ENCODE assay signal across 8 mouse cellular contexts in genomic region chr2:44556861-44557592, GRCm38 (mm10).
A peak's percentile ranks its signal among the peaks of the same experiment; 100 is the strongest.
DNase-seq lines count a peak whose midpoint lies in the region; ATAC-seq and TF ChIP-seq lines count a peak whose summit lies in the region.

No protein-coding gene starts in this region.

- WGBS in embryonic facial prominence, embryonic 10.5 days = 1% methylated on average over 42 of the region's 42 CpGs
- WGBS in heart, embryonic 11.5 days (ENCODE audit: insufficient replicate concordance) = 1% methylated on average over 42 of the region's 42 CpGs
- under 1% methylated on average over 42 of the region's 42 CpGs for WGBS in kidney, embryonic 16.5 days
- 5% methylated on average over 42 of the region's 42 CpGs for WGBS in liver, adult 2 months
- under 1% methylated on average over 42 of the region's 42 CpGs for WGBS in neural tube, embryonic 15.5 days

- peak overlapping the region; percentile 95 for H3K4me2 ChIP-seq in heart, embryonic 11.5 days
- H3K4me2 ChIP-seq in kidney, embryonic 16.5 days (replicated peaks; ENCODE audit: low read depth, low read length) = peak overlapping the region; percentile 84
- peak overlapping the region; percentile 97 for H3K4me2 ChIP-seq in neural tube, embryonic 15.5 days

- H3K9ac ChIP-seq in heart, embryonic 11.5 days (ENCODE audit: low read depth, low read length) = peak overlapping the region; percentile 40
- peak overlapping the region; percentile 74 for H3K9ac ChIP-seq in kidney, embryonic 16.5 days (replicated peaks; ENCODE audit: low read length)
- peak overlapping the region; percentile 38 for H3K9ac ChIP-seq in liver, adult 2 months (ENCODE audit: low read depth, low read length)
- H3K9ac ChIP-seq in neural tube, embryonic 15.5 days (replicated peaks) = peak overlapping the region; percentile 57

- no peaks in the 10 kb centered on the region for H3K9me3 ChIP-seq in embryonic facial prominence, embryonic 10.5 days
- no peaks in the 10 kb centered on the region for H3K9me3 ChIP-seq in heart, embryonic 11.5 days (replicated peaks; ENCODE audit: control insufficient read depth, low read length)
- H3K9me3 ChIP-seq in kidney, embryonic 16.5 days (ENCODE audit: low read length) = no peaks in the 10 kb centered on the region
- no peaks in the 10 kb centered on the region for H3K9me3 ChIP-seq in neural tube, embryonic 15.5 days (replicated peaks)

- no peaks in the 10 kb centered on the region for H3K36me3 ChIP-seq in embryonic facial prominence, embryonic 10.5 days (replicated peaks)
- H3K36me3 ChIP-seq in heart, embryonic 11.5 days (ENCODE audit: control insufficient read depth, insufficient read depth, low read length) = no peaks in the 10 kb centered on the region
- H3K36me3 ChIP-seq in kidney, embryonic 16.5 days (ENCODE audit: insufficient read depth, low read length) = no peaks in the 10 kb centered on the region
- no peaks in the 10 kb centered on the region for H3K36me3 ChIP-seq in liver, adult 2 months (ENCODE audit: control insufficient read depth, insufficient read depth, low read length)
- H3K36me3 ChIP-seq in neural tube, embryonic 15.5 days = no peaks in the 10 kb centered on the region

- TF ChIP-seq POLR2A in liver, adult 2 months (IDR thresholded peaks at IDR 0.05; ENCODE audit: extremely low read depth, insufficient read depth, low read length) = no peak

- no peak for TF ChIP-seq CTCF in liver, adult 2 months (IDR thresholded peaks at IDR 0.05; ENCODE audit: low read depth, low read length)

- peaks cover 32% of the 10 kb centered on the region for H3K4me1 ChIP-seq in embryonic facial prominence, embryonic 10.5 days
- H3K4me1 ChIP-seq in heart, embryonic 11.5 days (ENCODE audit: control insufficient read depth, insufficient read depth, low read length) = 0 out of 2 replicates have a peak, but pooled peaks cover 3% of the 10 kb centered on the region
- peaks cover 28% of the 10 kb centered on the region for H3K4me1 ChIP-seq in kidney, embryonic 16.5 days (ENCODE audit: insufficient read depth, low read length)
- H3K4me1 ChIP-seq in liver, adult 2 months (ENCODE audit: control insufficient read depth, insufficient read depth, low read length) = no peaks in the 10 kb centered on the region
- peaks cover 10% of the 10 kb centered on the region for H3K4me1 ChIP-seq in neural tube, embryonic 15.5 days

- H3K4me3 ChIP-seq in embryonic facial prominence, embryonic 10.5 days = peak overlapping the region; percentile 69
- H3K4me3 ChIP-seq in heart, embryonic 11.5 days (ENCODE audit: low read depth, low read length) = peak overlapping the region; percentile 44
- H3K4me3 ChIP-seq in kidney, embryonic 16.5 days (ENCODE audit: low read length) = peak overlapping the region; percentile 54
- peak overlapping the region; percentile 34; the same call in 1 of the 2 replicates for H3K4me3 ChIP-seq in liver, adult 2 months (ENCODE audit: insufficient read depth, low read depth, low read length)
- peak overlapping the region; percentile 51 for H3K4me3 ChIP-seq in neural tube, embryonic 15.5 days (replicated peaks)

- ATAC-seq in heart, embryonic 11.5 days (replicated peaks; ENCODE audit: insufficient number of reproducible peaks, low FRiP score, low TSS enrichment) = 0 out of 2 replicates have a peak, but pooled peaks have one; percentile 72
- ATAC-seq in kidney, embryonic 16.5 days (ENCODE audit: low FRiP score, low TSS enrichment) = peak; percentile 60
- ATAC-seq in neural tube, embryonic 15.5 days (ENCODE audit: low FRiP score) = peak; percentile 88

- peaks cover 50% of the 10 kb centered on the region for H3K27me3 ChIP-seq in embryonic facial prominence, embryonic 10.5 days (replicated peaks; ENCODE audit: low read depth, poor library complexity, severe bottlenecking)
- H3K27me3 ChIP-seq in heart, embryonic 11.5 days (ENCODE audit: control insufficient read depth, insufficient read depth, low read length) = peaks cover 12% of the 10 kb centered on the region; the same call in 1 of the 2 replicates
- H3K27me3 ChIP-seq in kidney, embryonic 16.5 days (ENCODE audit: insufficient read depth, low read length) = no peaks in the 10 kb centered on the region
- peaks cover 6% of the 10 kb centered on the region; the same call in 1 of the 2 replicates for H3K27me3 ChIP-seq in liver, adult 2 months (ENCODE audit: control insufficient read depth, insufficient read depth, low read length)
- H3K27me3 ChIP-seq in neural tube, embryonic 15.5 days (replicated peaks) = 0 out of 2 replicates have a peak, but pooled peaks cover 3% of the 10 kb centered on the region

- peak; percentile 19 for DNase-seq in thymus, postnatal 4 days
- no peak for DNase-seq in thymus, postnatal 36 days
- DNase-seq in embryonic facial prominence, embryonic 10.5 days (ENCODE audit: low spot score) = peak; percentile 66
- no peak for DNase-seq in liver, adult 2 months (ENCODE audit: extremely low read depth, low read depth, low spot score)
- DNase-seq in spleen, postnatal 4 days (ENCODE audit: low spot score in 2 of 2) = no peak

- peak overlapping the region; percentile 82 for H3K27ac ChIP-seq in embryonic facial prominence, embryonic 10.5 days (replicated peaks)
- no peak overlapping the region for H3K27ac ChIP-seq in heart, embryonic 11.5 days (ENCODE audit: low read depth, low read length)
- H3K27ac ChIP-seq in kidney, embryonic 16.5 days (ENCODE audit: low read length) = peak overlapping the region; percentile 82
- peak overlapping the region; percentile 57 for H3K27ac ChIP-seq in liver, adult 2 months (replicated peaks; ENCODE audit: insufficient read depth, low read depth, low read length)
- 0 out of 2 replicates have a peak overlapping the region, but pooled peaks have one; percentile 15 for H3K27ac ChIP-seq in neural tube, embryonic 15.5 days (replicated peaks)

- no peaks in the 10 kb centered on the region for H3K79me2 ChIP-seq in liver, adult 2 months (ENCODE audit: control insufficient read depth, insufficient read depth, low read length)

Comparison
In these comparisons a context has a peak if more than half of its experiments do, and no peak if none do; other contexts are left out.
1. DNase-seq: peak in thymus, postnatal 4 days (single experiment) and embryonic facial prominence, embryonic 10.5 days (single experiment); none in thymus, postnatal 36 days (0 of 2), liver, adult 2 months (single experiment) and spleen, postnatal 4 days (0 of 2).
2. Peak in every context shown above with its lines, with median percentiles within 50 percentile points of each other: H3K4me3 ChIP-seq, ATAC-seq, H3K4me2 ChIP-seq and H3K9ac ChIP-seq.